Mouse (Mus musculus) embryonic facial prominence, embryonic 11.5 days (tissue): ENCODE data around the gene Rasl11a. TPM values are rescaled to one million over a fixed set of nuclear protein-coding genes. Genes with fewer than 3 reads are reported as not detected.

Experiments used
- ATAC-seq: fragments of 200-750 bp; cut with Nextera tagmentation; replicated peaks from 2 replicates; pipeline ENCODE4 v1.8.0; 2017; ENCODE audit warnings: low read depth; ENCODE audit not compliant: insufficient number of reproducible peaks, low FRiP score, low TSS enrichment
- DNase-seq: peaks from one replicate; pipeline ENCODE4 v3.0.0-alpha.2; 2015; ENCODE audit warnings: low spot score
- H3K27ac ChIP-seq: fragments of 300-500 bp; sonication (generic); replicated peaks from 2 replicates; pipeline ENCODE4 v1.5.1; 2014; ENCODE audit warnings: mild to moderate bottlenecking, low read depth, low read length, control low read depth
- H3K27me3 ChIP-seq: fragments of 300-500 bp; sonication (generic); 2 replicates; pipeline ENCODE4 v1.6.1; 2014; ENCODE audit warnings: mild to moderate bottlenecking, low read length, moderate library complexity, mixed read lengths; ENCODE audit not compliant: control insufficient read depth, insufficient read depth
- H3K36me3 ChIP-seq: fragments of 300-500 bp; sonication (generic); replicated peaks from 2 replicates; pipeline ENCODE4 v1.6.1; 2014; ENCODE audit warnings: low read depth, mild to moderate bottlenecking, low read length, moderate library complexity, mixed read lengths; ENCODE audit not compliant: control insufficient read depth, insufficient read depth
- H3K4me1 ChIP-seq: fragments of 300-500 bp; sonication (generic); 2 replicates; pipeline ENCODE4 v1.6.1; 2014; ENCODE audit warnings: low read length, mixed read lengths; ENCODE audit not compliant: control insufficient read depth, insufficient read depth
- H3K4me2 ChIP-seq: fragments of 300-500 bp; sonication (generic); 2 replicates; pipeline ENCODE4 v1.6.1; 2014; ENCODE audit warnings: low read depth, mild to moderate bottlenecking, control low read depth, low read length, moderate library complexity
- H3K4me3 ChIP-seq: fragments of 300-500 bp; sonication (generic); 2 replicates; pipeline ENCODE4 v1.5.1; 2014; ENCODE audit warnings: low read depth, low read length, control low read depth
- H3K9ac ChIP-seq: fragments of 300-500 bp; sonication (generic); replicated peaks from 2 replicates; pipeline ENCODE4 v1.6.1; 2014; ENCODE audit warnings: mild to moderate bottlenecking, control low read depth, low read length
- H3K9me3 ChIP-seq: fragments of 300-500 bp; sonication (generic); replicated peaks from 2 replicates; pipeline ENCODE4 v1.6.1; 2016; ENCODE audit warnings: mild to moderate bottlenecking, low read length, inconsistent platforms, mixed read lengths; ENCODE audit not compliant: control insufficient read depth
- WGBS: fragments of 180-500 bp; shearing (Covaris S2); extraction: QIAGEN DNeasy Blood & Tissue Kit; methylation state at CpG from one replicate; pipeline ENCODE4 v1.1.7; 2014; 5-methylcytosine and 5-hydroxymethylcytosine counted together
- polyA plus RNA-seq: library from polyadenylated mRNA; unstranded; fragments of >200 nt; fragmentation: Nextera tagmentation; extraction: Ambion mirVana; gene quantifications from 2 replicates; pipeline ENCODE4 v1.2.1, GENCODE M21; 2014

Gene Rasl11a
- polyA plus RNA-seq, 1 experiment from 2014 or later = 24.9 TPM

DNA sequence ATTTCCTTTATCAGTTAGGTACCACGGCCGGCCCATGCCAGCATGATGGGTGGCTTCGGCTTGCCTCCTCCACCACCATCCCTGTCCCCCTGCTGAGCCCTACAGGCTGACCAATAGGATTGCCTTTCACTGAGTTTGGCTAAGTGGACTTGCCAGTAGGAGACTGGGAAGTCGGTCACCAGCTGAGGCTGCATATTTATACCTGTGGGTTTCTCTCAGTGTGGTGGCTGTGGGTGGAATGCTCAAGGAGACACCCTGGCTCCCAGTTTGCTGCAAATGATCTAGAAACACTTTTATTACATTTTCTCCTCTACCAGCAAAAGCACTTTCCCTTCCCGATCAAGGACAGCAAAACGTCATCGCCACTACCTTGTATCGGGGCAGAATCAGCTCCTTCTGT lies 27.3 kb upstream of the Rasl11a start:
- WGBS = 87% methylated on average over 8 of the region's 8 CpGs
- no peaks in the 10 kb centered on the region for H3K27me3 ChIP-seq

DNA sequence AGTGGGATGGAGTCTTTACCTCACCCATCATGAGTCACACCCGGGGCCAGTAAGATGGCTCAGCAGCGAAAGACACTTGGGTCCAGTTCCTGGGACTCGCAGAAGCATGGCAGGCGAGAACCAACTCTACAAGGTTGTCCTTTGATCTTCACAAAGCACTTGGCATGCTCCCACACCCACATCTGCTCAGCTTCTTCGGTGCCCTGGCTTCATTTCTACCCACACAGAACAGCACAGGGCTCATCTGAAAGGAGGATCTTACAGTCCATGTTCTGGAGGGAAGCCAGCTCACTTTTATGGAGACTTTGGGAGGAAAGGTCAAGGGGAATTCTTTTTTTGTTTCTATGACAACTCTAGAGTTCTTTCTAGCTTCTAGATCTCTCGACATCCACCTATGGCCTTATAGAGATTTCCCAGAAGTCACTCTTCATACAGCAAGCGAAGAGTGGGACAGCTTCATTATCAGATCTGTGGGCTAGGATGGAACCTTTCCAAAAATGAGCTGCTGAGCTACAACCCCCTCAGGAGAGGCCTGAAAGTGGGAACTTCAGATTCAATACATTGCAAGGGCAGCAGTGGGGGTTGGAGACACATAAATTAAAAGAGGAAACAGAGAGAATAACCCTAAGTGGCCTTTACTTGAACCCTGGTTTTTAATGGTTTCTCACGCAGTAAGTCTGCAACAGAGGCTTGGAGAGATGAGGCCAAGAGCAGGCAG lies 25.8 kb upstream of the Rasl11a start:
- H3K27me3 ChIP-seq = no peaks in the 10 kb centered on the region
- DNase-seq (no peak), ATAC-seq (no peak)
- no peak overlapping the region for H3K4me2 ChIP-seq
- no peaks in the 10 kb centered on the region for H3K9me3 ChIP-seq
- no peaks in the 10 kb centered on the region for H3K36me3 ChIP-seq
- no peak overlapping the region for H3K4me3 ChIP-seq
- no peaks in the 10 kb centered on the region for H3K4me1 ChIP-seq
- 86% methylated on average over 8 of the region's 8 CpGs for WGBS
- H3K9ac ChIP-seq = no peak overlapping the region
- no peak overlapping the region for H3K27ac ChIP-seq

More for the DNA sequence above, 27.3 kb upstream of the Rasl11a start:
- Histone ChIP-seq H3K36me3 (no peaks in the 10 kb centered on the region), H3K4me3 (no peak overlapping the region), H3K4me1 (no peaks in the 10 kb centered on the region), H3K4me2 (no peak overlapping the region), H3K27ac (no peak overlapping the region), H3K9ac (no peak overlapping the region), H3K9me3 (no peaks in the 10 kb centered on the region)
- DNase-seq (no peak), ATAC-seq (no peak)

DNA sequence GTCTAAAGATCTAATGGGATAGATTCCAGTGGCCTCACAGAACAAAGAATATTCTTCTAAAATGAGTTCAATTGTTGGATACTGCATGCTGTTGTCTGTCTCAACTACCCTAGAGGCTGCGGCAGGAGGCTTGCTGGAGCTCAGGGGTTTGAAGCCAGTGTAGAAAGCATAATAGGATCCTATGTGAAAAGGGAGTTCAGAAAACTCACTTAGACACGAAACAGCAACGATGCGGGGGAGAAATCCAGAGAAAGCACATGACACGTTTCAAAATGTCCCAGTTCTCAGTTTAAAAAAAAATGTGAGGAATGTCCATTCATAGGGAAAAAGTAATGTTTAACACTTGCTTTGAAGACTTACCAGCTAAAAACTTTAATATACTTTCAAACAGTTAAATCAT lies 21.9 kb upstream of the Rasl11a start:
- H3K9me3 ChIP-seq = no peaks in the 10 kb centered on the region
- no peak overlapping the region for H3K27ac ChIP-seq
- no peak overlapping the region for H3K4me3 ChIP-seq
- H3K27me3 ChIP-seq = no peaks in the 10 kb centered on the region
- H3K36me3 ChIP-seq = no peaks in the 10 kb centered on the region
- ATAC-seq (no peak), DNase-seq (no peak)
- H3K9ac ChIP-seq = no peak overlapping the region
- H3K4me2 ChIP-seq = no peak overlapping the region
- no peaks in the 10 kb centered on the region for H3K4me1 ChIP-seq
- 86% methylated on average over 5 of the region's 5 CpGs for WGBS

DNA sequence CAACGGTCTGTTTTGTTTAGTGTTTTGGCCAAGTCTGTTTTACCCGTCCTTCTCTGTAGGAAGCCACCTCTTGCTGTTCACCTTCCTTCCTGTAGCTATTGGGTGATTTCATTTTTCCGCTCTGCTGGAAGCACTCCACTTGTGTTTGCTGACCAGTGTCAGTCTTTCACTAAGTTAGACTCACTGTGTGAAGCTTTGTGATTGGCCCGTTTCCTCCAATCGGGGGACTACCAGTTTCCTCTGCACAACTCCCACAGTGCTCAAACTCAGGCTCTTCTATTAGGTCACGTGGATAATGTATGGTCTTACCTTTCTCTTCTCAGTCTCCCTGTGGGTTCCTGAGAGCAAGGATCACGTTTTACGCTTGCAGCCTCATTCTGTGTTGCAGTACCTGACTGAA lies 15.3 kb upstream of the Rasl11a start:
- Histone ChIP-seq H3K27me3 (no peaks in the 10 kb centered on the region), H3K9me3 (no peaks in the 10 kb centered on the region), H3K4me3 (no peak overlapping the region), H3K9ac (no peak overlapping the region), H3K27ac (no peak overlapping the region), H3K4me1 (no peaks in the 10 kb centered on the region), H3K4me2 (no peak overlapping the region), H3K36me3 (no peaks in the 10 kb centered on the region; the same call in 1 of the 2 replicates)
- DNase-seq (no peak), ATAC-seq (no peak)
- WGBS = 51% methylated on average over 8 of the region's 8 CpGs

DNA sequence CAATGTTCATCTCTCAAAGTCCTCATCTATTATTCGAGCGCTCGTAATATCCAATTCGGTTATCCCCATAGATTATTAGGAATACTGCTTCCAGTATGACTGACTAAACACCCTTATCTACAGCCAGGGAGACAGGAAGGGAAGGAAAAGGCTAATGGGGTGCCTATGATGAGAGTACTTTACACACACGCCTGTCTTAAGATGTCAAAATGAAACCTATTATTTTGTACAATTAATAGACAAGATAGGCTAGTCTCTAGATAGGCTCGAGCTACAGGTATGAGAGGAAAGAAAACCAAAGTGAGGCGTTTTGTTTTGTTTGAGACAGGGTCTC lies 12.5 kb upstream of the Rasl11a start:
- Histone ChIP-seq H3K4me2 (peak overlapping the region; percentile 41), H3K9ac (peak overlapping the region; percentile 99), H3K4me1 (no peaks in the 10 kb centered on the region), H3K9me3 (no peaks in the 10 kb centered on the region), H3K27ac (no peak overlapping the region), H3K27me3 (no peaks in the 10 kb centered on the region), H3K4me3 (peak overlapping the region; percentile 95; the same call in 1 of the 2 replicates), H3K36me3 (peaks cover 15% of the 10 kb centered on the region)
- 51% methylated on average over 7 of the region's 7 CpGs for WGBS
- DNase-seq (no peak), ATAC-seq (no peak; the same call in 1 of the 2 replicates)

DNA sequence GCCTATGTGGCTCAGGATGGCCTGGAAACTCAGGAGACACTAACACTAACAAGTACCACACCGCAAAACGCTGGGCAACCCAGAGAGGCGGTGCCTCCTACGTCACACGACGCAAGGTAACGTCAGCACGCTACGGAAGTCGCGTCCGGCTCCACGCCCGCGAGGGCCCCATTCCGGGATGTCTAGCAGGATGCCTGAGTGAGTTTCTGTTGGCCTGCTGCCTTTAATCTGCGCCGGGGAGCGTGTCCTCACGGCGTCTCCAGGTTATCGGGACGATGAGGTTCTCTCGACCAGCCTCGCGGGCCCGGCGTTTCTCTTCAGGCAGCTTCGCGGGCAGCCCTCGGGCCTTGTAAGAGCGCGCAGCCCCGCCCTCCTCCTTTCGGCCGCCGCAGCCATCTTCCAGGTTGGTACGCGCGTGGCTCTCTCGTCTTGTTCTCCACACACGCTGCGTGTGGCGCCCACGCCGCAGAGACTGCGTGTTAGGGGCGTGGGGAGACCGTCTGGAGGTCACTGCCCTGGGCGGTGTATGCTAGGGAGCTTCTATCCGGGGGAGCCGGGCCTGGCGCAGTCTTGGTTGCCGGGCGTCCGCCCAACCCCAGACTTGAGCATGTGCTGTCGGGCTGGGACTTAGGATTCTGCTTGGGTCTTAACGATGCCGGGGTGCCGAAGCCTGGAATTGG lies 12.0 kb upstream of the Rasl11a start, which contains the start of gene Rpl21:
TSS of gene Rpl21 (plus strand) at position 122 of the 680 bp plus-strand sequence.
- Histone ChIP-seq H3K27ac (peak within 1 kb of the TSS; percentile 62), H3K9ac (peak within 1 kb of the TSS; percentile 99), H3K9me3 (no peaks in the 10 kb centered on the region), H3K4me2 (peak within 1 kb of the TSS; percentile 41), H3K36me3 (peaks cover 15% of the 10 kb centered on the region), H3K4me3 (peak within 1 kb of the TSS; percentile 95), H3K27me3 (no peaks in the 10 kb centered on the region), H3K4me1 (no peaks in the 10 kb centered on the region)
- DNase-seq (peak; percentile 94), ATAC-seq (peak; percentile 96)
- 0% methylated on average over 60 of the region's 60 CpGs for WGBS

DNA sequence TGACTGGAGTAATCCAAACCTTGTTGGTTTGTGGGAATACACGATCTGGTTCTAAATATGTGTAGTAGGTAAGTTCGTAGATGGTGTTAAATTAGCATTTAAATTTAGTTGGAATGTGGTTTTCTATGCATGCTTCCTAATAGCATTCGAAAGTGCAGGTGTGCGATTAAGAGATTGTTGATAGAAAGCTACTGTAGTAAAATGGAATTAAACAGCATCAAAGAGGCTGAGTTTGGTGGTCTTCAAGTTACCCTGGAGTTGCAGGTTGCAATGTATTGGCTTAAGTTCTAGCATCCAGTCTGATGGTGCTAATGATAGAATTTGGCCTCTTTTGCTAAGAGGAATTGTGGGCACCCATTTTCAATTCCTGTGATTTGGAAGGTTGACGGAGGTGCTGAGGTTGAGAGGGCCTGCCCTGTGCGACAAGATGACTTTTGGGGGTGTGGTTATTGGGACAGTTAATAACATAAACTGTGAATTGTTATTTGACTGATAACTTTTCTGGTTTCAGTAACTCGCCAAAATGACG lies 11.1 kb upstream of the Rasl11a start:
- 24% methylated on average over 8 of the region's 8 CpGs for WGBS
- no peaks in the 10 kb centered on the region for H3K9me3 ChIP-seq
- ATAC-seq = no peak

DNA sequence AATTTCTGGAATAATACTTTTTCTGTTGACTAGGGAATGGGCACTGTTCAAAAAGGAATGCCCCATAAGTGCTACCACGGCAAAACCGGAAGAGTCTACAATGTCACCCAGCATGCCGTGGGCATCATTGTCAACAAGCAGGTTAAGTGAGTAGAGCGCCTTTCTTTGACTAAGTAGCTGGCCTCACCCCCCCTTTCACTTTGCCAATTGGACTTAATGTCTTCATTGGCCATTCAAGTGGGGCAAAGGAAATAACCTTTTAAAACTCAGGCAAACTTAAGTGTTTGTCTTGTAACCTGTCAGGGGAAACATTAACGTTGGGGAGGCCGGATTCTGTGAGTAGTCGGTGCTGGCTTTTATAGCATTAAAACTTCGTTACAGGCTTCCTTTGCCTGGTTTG lies 9.9 kb upstream of the Rasl11a start:
- ATAC-seq (no peak), DNase-seq (no peak)
- Histone ChIP-seq H3K4me1 (no peaks in the 10 kb centered on the region), H3K9me3 (no peaks in the 10 kb centered on the region), H3K27ac (no peak overlapping the region), H3K4me3 (no peak overlapping the region), H3K36me3 (peaks cover 15% of the 10 kb centered on the region), H3K9ac (no peak overlapping the region), H3K4me2 (no peak overlapping the region), H3K27me3 (no peaks in the 10 kb centered on the region)
- WGBS = 88% methylated on average over 8 of the region's 8 CpGs

More for the DNA sequence above, 11.1 kb upstream of the Rasl11a start:
- no peak overlapping the region for H3K27ac ChIP-seq
- H3K4me2 ChIP-seq = peak overlapping the region; percentile 41
- H3K4me1 ChIP-seq = no peaks in the 10 kb centered on the region
- H3K27me3 ChIP-seq = no peaks in the 10 kb centered on the region
- H3K9ac ChIP-seq = peak overlapping the region; percentile 99
- peaks cover 15% of the 10 kb centered on the region for H3K36me3 ChIP-seq
- peak overlapping the region; percentile 95 for H3K4me3 ChIP-seq
- DNase-seq = no peak
